Mouse (Mus musculus) CD4-positive, CD25-positive, alpha-beta regulatory T cell, adult 2 months (primary cell): ENCODE data around the gene Ptch1.

Experiments
- DNase-seq: peaks from one replicate; pipeline ENCODE4 v3.0.0-alpha.2; 2012; ENCODE audit warnings: low read depth, low spot score

The Ptch1 gene

GRCm38 (mm10) chr13:63573256-63573835 is at the start of gene Ptch1:
Ptch1 (minus strand) TSS chr13:63573598.
- DNase-seq, result peak; percentile 41

- no peak for DNase-seq
Observed at GRCm38 (mm10) chr13:63621301-63621700, 47.9 kb upstream of the Ptch1 start.

DNA sequence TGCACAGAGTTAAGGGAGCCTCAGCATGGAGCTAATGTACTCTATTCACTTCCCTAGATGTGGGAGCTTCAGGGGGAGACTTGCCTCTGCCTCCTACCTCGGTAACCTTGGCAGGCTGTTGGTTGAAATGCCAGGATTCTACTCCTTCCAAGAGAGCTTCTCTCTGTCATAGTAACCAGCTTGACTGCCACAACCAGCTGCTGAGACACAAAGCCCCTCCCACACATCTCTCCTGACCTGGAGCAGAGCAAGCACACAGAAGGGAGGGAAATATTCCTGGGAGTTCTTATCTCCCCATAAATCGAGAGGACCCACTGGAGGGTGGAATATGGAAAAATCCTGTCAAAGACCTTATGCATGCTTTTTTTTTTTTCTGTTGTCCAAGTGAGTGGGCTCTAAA is 39.8 kb upstream of the Ptch1 start:
- DNase-seq, result no peak

DNA sequence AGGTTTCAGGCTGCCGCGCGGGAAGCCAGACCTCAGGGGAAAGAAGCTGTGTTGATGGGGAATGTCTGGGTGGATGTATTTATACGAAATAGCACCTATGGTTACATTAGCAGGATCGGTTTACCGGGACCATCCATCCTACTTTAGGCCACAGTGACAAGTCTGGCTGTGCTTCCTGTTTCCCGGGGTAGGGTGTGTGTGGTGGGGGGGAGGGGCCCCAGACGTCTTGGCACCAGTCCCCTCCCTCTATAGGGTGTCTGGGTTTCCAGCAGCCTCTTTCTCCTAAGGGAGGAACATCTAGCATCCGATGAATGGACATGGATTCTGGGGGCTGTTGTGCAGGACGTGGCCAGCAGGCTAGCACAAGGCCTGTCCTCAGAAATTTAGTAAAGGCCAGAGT is 36.3 kb upstream of the Ptch1 start:
- no peak for DNase-seq

- DNase-seq, result no peak
Observed at GRCm38 (mm10) chr13:63597593-63597992, 24.2 kb upstream of the Ptch1 start.

- DNase-seq, result no peak
Observed at GRCm38 (mm10) chr13:63595869-63596268, 22.5 kb upstream of the Ptch1 start.

DNA sequence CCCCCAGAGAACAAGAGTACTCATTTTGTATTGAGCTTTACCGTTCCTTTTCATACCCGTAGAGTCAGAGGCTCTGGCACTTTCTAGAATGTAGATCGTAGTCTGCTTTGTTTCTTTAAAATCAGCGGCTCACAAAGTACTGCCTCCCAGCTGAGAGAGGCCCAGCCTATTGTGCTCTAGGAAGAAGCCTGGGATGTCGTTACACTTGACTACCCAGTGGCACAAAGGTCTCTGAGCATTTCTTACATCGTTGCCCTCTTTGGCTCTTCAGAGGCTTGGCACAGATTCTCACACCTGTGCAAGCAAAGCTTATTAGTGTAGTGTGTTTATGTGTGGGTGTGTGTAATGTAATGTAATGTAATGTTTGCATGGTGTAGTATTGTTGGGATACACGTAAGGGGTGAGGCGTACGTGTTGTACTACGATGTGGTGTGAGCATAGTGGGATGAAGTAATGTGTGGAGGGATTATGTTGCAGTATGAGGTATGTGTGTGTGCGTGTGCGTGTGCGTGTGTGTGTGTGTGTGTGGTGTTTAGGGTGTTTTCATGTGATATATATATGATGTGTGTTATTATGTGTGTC is 20.2 kb upstream of the Ptch1 start:
- no peak for DNase-seq

DNA sequence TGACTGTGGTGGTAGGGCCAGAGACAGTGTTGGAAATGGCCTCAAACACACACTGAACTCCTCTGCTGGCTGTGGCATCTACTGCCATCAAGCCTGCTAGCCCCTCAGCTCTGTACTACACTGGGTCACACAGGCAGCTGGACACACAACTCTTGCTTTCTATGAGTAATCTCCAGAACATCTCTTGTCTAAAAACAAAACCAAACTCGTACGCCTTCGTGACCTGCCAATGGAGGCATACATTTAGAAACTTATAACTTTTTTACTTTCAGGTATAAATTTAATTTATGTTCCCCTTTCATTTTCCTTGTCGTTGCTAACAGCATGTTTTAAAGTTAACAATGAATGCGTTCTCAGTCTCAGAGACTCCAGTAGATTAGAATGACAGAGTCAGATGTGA is 19.4 kb upstream of the Ptch1 start:
- DNase-seq, result no peak

DNA sequence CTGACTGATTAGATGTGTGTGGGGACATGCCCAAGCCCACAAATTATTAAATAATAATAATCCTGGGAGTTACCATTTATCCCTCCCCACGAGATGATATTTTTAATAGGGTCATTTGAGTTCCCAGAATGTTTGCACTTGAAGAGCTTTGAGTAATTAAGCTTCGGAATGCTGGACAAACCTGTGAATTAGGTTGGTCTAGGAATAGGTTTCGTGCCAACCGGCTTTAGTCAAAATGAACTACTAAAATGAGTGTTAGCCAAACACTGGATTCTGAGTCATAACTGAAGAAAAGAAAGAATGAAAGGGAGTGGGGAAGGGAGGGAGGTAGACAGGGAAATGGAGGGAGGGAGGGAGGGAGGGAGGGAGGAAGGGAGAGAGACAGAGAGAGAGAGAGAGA is 1.2 kb upstream of the Ptch1 start:
- no peak for DNase-seq

- peak; percentile 50 for DNase-seq
Observed at GRCm38 (mm10) chr13:63572453-63573255, 744 bp downstream of the Ptch1 start.

DNA sequence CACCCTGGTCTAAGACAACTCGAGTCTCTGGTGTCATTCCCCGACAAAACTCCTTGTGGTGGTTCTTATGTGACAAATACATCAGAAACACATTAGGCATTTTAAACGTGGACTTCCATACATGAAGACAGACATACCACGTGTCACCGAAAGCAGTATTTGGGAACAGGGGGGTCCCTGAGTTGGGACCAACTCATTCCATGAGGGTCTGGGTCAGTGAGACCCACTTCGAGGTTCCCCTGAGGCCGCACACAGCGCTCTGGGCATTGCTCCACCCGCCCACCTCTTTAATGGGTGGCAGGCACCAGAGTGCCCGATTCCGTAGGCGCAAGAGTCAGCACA is 1.3 kb downstream of the Ptch1 start:
- DNase-seq, result no peak

- DNase-seq, result no peak
Observed at GRCm38 (mm10) chr13:63570456-63570855, 2.9 kb downstream of the Ptch1 start.

- DNase-seq, result no peak
Observed at GRCm38 (mm10) chr13:63569396-63569756, 4.0 kb downstream of the Ptch1 start.

GRCm38 (mm10) chr13:63568741-63569395 is 4.5 kb downstream of the Ptch1 start:
- DNase-seq, result no peak

GRCm38 (mm10) chr13:63568306-63568705 is 5.1 kb downstream of the Ptch1 start:
- peak; percentile 49 for DNase-seq

- DNase-seq, result peak; percentile 92
Observed at GRCm38 (mm10) chr13:63567677-63568293, 5.6 kb downstream of the Ptch1 start.

- DNase-seq, result peak; percentile 81
Observed at GRCm38 (mm10) chr13:63566018-63567015, 7.1 kb downstream of the Ptch1 start.

GRCm38 (mm10) chr13:63565320-63566017 is 7.9 kb downstream of the Ptch1 start:
- DNase-seq, result peak; percentile 54

GRCm38 (mm10) chr13:63564626-63565319 is 8.6 kb downstream of the Ptch1 start:
- peak; percentile 78 for DNase-seq
